Mouse (Mus musculus) limb, embryonic 13.5 days (tissue): ENCODE results near the gene Tnnt3. TPM values are rescaled to one million over a fixed set of nuclear protein-coding genes. Genes with fewer than 3 reads are reported as not detected.

Experiments used
- ATAC-seq: fragments of 200-750 bp; cut with Nextera tagmentation; 2 replicates; pipeline ENCODE4 v1.8.0; 2017; ENCODE audit warnings: low read depth, moderate number of reproducible peaks, moderate TSS enrichment; ENCODE audit not compliant: low FRiP score
- H3K27ac ChIP-seq: fragments of 300-500 bp; sonication (generic); 2 replicates; pipeline ENCODE4 v1.5.1; 2015; ENCODE audit warnings: inconsistent platforms, mild to moderate bottlenecking, moderate library complexity
- H3K27me3 ChIP-seq: fragments of 300-500 bp; sonication (generic); 2 replicates; pipeline ENCODE4 v1.6.1; 2015; ENCODE audit warnings: mild to moderate bottlenecking, inconsistent platforms
- H3K36me3 ChIP-seq: fragments of 300-500 bp; sonication (generic); 2 replicates; pipeline ENCODE4 v1.6.1; 2015; ENCODE audit warnings: inconsistent platforms, mild to moderate bottlenecking, moderate library complexity
- H3K4me1 ChIP-seq: fragments of 300-500 bp; sonication (generic); 2 replicates; pipeline ENCODE4 v1.6.1; 2015; ENCODE audit warnings: inconsistent platforms
- H3K4me2 ChIP-seq: fragments of 300-500 bp; sonication (generic); replicated peaks from 2 replicates; pipeline ENCODE4 v1.6.1; 2015; ENCODE audit warnings: inconsistent platforms, mild to moderate bottlenecking, moderate library complexity
- H3K4me3 ChIP-seq: fragments of 300-500 bp; sonication (generic); 2 replicates; pipeline ENCODE4 v1.5.1; 2015; ENCODE audit warnings: moderate library complexity, mild to moderate bottlenecking, inconsistent platforms
- H3K9ac ChIP-seq: fragments of 300-500 bp; sonication (generic); 2 replicates; pipeline ENCODE4 v1.6.1; 2015; ENCODE audit warnings: mild to moderate bottlenecking, inconsistent platforms
- H3K9me3 ChIP-seq: fragments of 300-500 bp; sonication (generic); 2 replicates; pipeline ENCODE4 v1.6.1; 2016; ENCODE audit warnings: inconsistent platforms
- WGBS: fragments of 180-500 bp; shearing (Covaris S2); methylation state at CpG from one replicate; pipeline ENCODE4 v1.1.7; 2015; 5-methylcytosine and 5-hydroxymethylcytosine counted together
- polyA plus RNA-seq: library from polyadenylated mRNA; unstranded; fragments of >200 nt; fragmentation: Nextera tagmentation; extraction: Ambion mirVana; gene quantifications from 2 replicates; pipeline ENCODE4 v1.2.1, GENCODE M21; 2015

The Tnnt3 gene
- polyA plus RNA-seq, 1 experiment from 2014 or later, result 60.9 TPM

DNA sequence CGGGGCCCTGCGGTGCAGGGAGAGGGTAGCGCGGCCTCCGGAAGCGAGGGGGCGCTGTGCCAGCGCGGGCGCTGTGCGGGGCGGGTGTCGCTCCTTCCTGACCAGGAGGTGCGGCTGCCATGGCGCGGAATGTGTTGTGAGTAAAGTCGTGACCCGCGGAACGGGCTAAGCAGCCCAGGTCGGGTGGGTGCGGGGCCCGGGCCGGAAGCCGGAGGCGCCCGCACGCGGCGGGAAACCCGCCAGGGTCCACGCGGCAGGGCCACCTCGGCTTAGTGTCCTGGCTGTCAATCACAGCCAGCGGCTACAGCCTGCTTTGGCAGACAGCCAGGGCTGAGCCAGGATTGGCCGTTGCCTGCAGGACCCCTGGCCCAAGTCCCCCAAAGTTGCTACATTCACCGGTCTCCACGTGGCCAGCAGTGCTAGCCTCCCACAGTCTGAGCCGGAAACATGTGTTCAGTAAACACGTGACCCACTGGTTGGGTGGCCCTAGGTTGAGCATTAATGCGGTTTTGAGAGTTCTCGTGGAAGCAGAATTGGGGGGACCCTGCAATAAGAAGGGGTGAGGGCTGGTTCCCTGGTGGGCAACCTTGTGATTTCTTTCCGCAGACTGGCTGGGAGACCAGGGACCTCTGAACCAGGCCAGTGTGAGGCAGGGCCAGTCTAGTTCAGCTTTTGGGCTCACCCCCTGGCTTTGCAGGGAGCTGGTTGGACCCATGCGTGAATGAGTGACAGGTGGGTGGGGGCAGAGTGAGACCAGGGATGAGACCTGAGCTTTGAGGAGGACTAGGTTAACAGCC, 34.6 kb downstream of the Tnnt3 start:
- H3K9ac ChIP-seq, result peak overlapping the region; percentile 83
- H3K27me3 ChIP-seq, result no peaks in the 10 kb centered on the region
- H3K4me1 ChIP-seq, result peaks cover 79% of the 10 kb centered on the region
- H3K27ac ChIP-seq, result peak overlapping the region; percentile 96
- peak overlapping the region; percentile 79 for H3K4me2 ChIP-seq
- no peaks in the 10 kb centered on the region for H3K36me3 ChIP-seq
- H3K4me3 ChIP-seq, result peak overlapping the region; percentile 58
- under 1% methylated on average over 44 of the region's 44 CpGs for WGBS
- no peaks in the 10 kb centered on the region for H3K9me3 ChIP-seq
- ATAC-seq, result peak; percentile 71

DNA sequence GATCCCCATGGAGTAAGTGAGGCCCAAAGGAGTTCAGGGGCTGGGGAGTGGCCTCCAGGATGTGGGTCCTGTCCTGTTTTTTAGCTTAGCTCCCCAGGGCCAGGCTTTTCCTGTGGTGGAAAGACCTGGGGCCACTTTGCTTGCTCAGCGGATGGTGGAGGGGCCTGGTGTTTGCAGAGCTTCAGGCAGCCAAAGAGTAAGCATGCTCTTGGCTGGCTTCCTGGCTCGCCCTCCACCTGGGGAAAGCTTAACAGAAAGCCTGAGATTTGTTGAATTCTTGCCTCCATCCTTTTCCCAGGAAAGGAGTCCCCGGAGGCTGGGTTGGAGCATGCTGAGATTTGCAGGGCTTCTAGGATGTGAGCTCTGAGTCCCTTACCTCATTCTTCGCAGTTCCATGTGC, 36.5 kb downstream of the Tnnt3 start:
- Histone ChIP-seq H3K9me3 (no peaks in the 10 kb centered on the region), H3K27ac (peak overlapping the region; percentile 96), H3K4me3 (no peak overlapping the region), H3K4me1 (peaks cover 81% of the 10 kb centered on the region), H3K27me3 (no peaks in the 10 kb centered on the region), H3K9ac (peak overlapping the region; percentile 19), H3K4me2 (peak overlapping the region; percentile 21; the same call in 1 of the 2 replicates), H3K36me3 (no peaks in the 10 kb centered on the region)
- WGBS, result 44% methylated on average over 4 of the region's 4 CpGs
- ATAC-seq, result no peak

DNA sequence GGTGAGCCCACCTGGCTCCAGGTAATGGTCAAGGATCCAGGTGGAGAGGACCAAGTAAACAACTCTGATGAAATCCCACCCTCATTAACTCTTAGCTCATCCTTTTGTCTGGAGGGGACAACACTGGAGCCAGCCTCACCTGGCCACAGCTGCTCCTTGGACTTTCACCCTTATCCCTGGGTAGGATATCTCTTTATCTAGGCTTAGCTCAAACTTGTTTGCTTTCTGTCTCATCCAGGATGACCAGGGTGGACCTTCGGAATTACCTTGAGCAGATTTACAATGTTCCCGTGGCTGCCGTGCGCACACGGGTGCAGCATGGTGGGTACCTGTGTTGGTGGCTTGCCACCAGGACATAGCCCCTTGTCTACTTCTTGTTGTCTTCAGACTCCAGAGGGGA, 37.2 kb downstream of the Tnnt3 start:
- WGBS, result 96% methylated on average over 5 of the region's 5 CpGs
- peaks cover 88% of the 10 kb centered on the region for H3K4me1 ChIP-seq
- H3K4me3 ChIP-seq, result no peak overlapping the region
- H3K27me3 ChIP-seq, result no peaks in the 10 kb centered on the region
- H3K36me3 ChIP-seq, result no peaks in the 10 kb centered on the region
- H3K9me3 ChIP-seq, result no peaks in the 10 kb centered on the region
- no peak overlapping the region for H3K4me2 ChIP-seq
- H3K9ac ChIP-seq, result no peak overlapping the region
- no peak for ATAC-seq
- peak overlapping the region; percentile 96 for H3K27ac ChIP-seq

DNA sequence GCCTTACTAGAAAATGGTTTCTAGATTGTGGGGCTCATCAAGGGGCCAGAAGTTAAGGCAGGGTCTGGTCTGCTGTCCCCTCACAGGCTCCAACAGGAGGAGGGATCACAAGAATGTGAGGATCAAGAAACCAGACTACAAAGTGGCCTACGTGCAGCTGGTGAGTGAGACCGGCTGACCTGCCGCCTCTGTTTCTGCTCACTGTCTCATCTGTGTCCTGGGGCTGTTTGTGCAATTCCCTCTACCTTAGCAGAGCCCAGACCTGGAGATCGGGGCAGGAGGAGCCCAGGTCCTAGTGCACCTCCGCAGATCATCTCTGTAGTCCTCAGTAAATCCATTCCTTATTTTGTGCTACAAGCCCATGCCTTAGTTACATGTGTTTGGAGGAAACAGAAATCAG, 38.5 kb downstream of the Tnnt3 start:
- Histone ChIP-seq H3K4me3 (no peak overlapping the region), H3K4me2 (no peak overlapping the region), H3K9ac (no peak overlapping the region), H3K27me3 (no peaks in the 10 kb centered on the region), H3K9me3 (no peaks in the 10 kb centered on the region), H3K27ac (peak overlapping the region; percentile 97), H3K4me1 (peaks cover 95% of the 10 kb centered on the region), H3K36me3 (0 out of 2 replicates have a peak, but pooled peaks cover 6% of the 10 kb centered on the region)
- no peak for ATAC-seq
- WGBS, result 24% methylated on average over 5 of the region's 5 CpGs

DNA sequence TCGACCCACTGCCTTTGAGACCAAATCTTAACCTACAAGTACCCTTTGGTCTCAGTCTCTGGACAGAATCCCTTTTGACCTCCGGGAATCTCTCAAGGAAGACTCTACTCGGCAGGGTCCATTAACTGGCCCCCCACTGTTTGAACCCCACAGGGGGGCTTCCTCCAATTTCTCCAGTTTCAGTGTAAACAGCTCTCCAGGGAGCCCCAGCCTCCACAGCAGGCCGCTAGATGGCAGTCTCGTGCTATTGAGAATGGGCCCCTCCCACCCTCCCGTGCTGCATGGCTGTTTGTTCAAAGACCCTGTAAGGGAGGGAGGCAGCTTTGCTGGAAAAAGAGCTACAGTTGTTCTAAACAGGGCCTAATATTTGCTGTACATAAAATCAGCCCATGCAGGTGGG, 39.2 kb downstream of the Tnnt3 start:
- Histone ChIP-seq H3K4me1 (peaks cover 95% of the 10 kb centered on the region), H3K9me3 (no peaks in the 10 kb centered on the region), H3K36me3 (0 out of 2 replicates have a peak, but pooled peaks cover 6% of the 10 kb centered on the region), H3K4me2 (peak overlapping the region; percentile 40), H3K9ac (no peak overlapping the region; the same call in 1 of the 2 replicates), H3K27ac (peak overlapping the region; percentile 97), H3K27me3 (no peaks in the 10 kb centered on the region), H3K4me3 (no peak overlapping the region)
- WGBS, result 2% methylated on average over 6 of the region's 6 CpGs
- ATAC-seq, result peak; percentile 64

DNA sequence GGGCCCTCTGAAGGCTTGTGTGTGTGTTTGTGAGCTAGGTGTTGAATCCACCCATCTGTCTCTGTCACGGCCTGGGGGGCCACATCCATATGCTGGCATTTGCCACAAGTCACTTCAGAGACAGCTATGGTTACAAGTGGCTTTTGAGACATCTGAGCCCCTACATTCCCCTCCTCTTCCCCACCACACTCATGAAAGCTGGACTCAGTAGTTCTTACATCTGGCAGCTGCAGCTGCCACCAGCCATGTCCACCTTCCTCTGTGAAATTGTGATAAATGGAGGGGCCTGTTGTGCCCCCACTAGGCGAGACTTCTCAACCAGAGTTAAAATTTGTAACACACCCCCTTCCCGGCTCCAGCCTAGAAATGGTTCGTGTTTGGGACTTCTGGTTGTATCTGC, 39.7 kb downstream of the Tnnt3 start:
- peak overlapping the region; percentile 52 for H3K9ac ChIP-seq
- 0 out of 2 replicates have a peak, but pooled peaks cover 6% of the 10 kb centered on the region for H3K36me3 ChIP-seq
- no peaks in the 10 kb centered on the region for H3K27me3 ChIP-seq
- H3K4me1 ChIP-seq, result peaks cover 95% of the 10 kb centered on the region
- peak overlapping the region; percentile 40 for H3K4me2 ChIP-seq
- WGBS, result 9% methylated on average over 4 of the region's 4 CpGs
- ATAC-seq, result peak; percentile 37; the same call in 1 of the 2 replicates
- H3K9me3 ChIP-seq, result no peaks in the 10 kb centered on the region
- H3K4me3 ChIP-seq, result no peak overlapping the region
- H3K27ac ChIP-seq, result peak overlapping the region; percentile 97

DNA sequence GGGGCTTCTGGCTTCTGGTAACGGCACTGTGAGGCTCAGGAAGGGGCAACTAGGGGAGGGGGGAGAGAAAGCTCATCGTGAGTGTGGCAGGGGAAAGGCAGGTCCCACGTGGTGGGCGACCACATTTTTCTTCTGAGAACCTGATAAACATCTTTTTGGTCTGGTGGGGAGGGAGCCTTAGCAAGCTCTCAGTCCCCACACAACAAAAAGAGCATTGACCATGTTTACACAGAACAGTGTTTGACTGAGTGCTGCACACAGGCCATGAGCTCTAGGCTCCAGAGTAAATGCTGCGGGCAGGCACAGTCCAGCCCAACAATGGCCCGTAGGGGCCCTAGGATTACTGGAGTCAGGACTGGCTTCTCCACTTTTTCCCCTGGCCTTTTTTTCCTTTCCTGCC, 40.1 kb downstream of the Tnnt3 start:
- Histone ChIP-seq H3K4me2 (peak overlapping the region; percentile 40), H3K36me3 (0 out of 2 replicates have a peak, but pooled peaks cover 6% of the 10 kb centered on the region), H3K27me3 (no peaks in the 10 kb centered on the region), H3K4me3 (no peak overlapping the region), H3K27ac (peak overlapping the region; percentile 97), H3K4me1 (peaks cover 95% of the 10 kb centered on the region), H3K9me3 (no peaks in the 10 kb centered on the region), H3K9ac (peak overlapping the region; percentile 52)
- 22% methylated on average over 6 of the region's 6 CpGs for WGBS
- ATAC-seq, result no peak

DNA sequence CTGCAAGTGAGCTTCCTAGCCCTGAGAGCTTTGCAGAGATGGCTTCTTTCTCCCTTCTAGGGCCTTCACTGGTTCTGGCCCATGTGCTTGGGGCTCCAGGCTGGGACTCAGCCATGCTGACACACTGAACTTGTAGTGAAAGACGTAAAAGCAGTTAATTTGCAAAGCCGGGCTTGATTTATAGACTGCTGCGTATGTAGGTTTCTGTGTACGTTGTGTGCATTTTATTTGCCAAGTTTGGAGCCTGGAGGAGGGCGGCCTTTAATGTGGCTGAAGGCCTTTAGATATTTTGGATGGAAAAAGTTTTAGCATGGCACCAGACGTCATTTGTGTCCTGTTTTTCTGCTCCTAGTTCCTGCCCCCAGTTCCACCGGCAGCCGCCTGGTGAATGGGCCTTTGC, 41.2 kb downstream of the Tnnt3 start:
- Histone ChIP-seq H3K36me3 (0 out of 2 replicates have a peak, but pooled peaks cover 6% of the 10 kb centered on the region), H3K27me3 (no peaks in the 10 kb centered on the region), H3K27ac (peak overlapping the region; percentile 97), H3K9me3 (no peaks in the 10 kb centered on the region), H3K4me1 (peaks cover 94% of the 10 kb centered on the region), H3K4me3 (no peak overlapping the region), H3K4me2 (peak overlapping the region; percentile 40; the same call in 1 of the 2 replicates), H3K9ac (0 out of 2 replicates have a peak overlapping the region, but pooled peaks have one; percentile 3)
- 12% methylated on average over 8 of the region's 8 CpGs for WGBS
- no peak for ATAC-seq

DNA sequence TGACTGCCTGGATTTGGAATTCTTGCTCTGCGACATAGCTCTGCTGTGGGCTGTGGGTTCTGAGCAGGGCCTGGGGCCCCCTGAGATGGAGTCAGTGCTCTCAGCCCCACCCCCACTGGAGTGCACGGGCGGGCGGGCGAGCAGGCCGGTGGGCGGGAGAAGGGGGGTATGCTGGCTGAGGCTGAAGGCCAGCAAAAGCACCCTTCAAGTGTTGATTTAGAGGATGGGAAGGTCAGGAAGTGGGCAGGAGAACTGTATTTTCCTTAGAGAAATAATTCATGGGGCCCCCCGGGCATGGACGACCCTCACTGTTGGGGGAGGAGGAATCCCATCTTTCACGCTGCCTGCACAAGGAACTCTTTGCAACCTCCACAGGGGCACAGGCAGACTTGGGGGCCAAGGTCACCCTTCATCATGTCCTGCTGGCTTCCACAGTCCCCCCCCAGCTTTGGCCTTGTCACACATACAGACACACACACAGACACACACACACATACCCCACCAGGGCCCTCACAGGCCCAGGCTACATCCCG, 44.2 kb downstream of the Tnnt3 start:
- peak overlapping the region; percentile 58 for H3K9ac ChIP-seq
- WGBS, result 10% methylated on average over 11 of the region's 11 CpGs

DNA sequence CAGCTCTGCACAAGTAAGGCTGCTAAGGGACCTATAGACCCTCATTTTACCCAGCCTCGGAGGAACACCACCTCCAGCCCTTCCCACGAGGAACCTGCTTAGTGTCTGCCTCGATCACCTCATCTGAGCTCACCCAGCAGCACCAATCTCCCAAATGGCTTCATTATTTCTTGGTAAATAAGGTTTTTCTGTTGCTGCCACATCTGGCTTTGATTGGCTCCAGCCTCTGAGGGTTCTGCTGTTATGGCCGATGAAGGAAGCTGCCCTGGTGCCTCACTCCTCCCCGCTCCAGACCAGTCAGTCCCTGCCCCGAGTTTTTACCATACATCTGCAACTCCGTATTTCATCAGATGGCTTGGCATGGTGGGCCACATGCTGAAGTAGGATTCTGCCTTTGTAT, 47.3 kb downstream of the Tnnt3 start:
- Histone ChIP-seq H3K9me3 (no peaks in the 10 kb centered on the region), H3K4me3 (no peak overlapping the region), H3K4me2 (no peak overlapping the region), H3K4me1 (peaks cover 98% of the 10 kb centered on the region), H3K9ac (0 out of 2 replicates have a peak overlapping the region, but pooled peaks have one; percentile 4), H3K27me3 (no peaks in the 10 kb centered on the region), H3K36me3 (0 out of 2 replicates have a peak, but pooled peaks cover 6% of the 10 kb centered on the region), H3K27ac (peak overlapping the region; percentile 99)
- no peak for ATAC-seq
- WGBS, result 22% methylated on average over 7 of the region's 7 CpGs

More for the DNA sequence above, 44.2 kb downstream of the Tnnt3 start:
- Histone ChIP-seq H3K9me3 (no peaks in the 10 kb centered on the region), H3K4me1 (peaks cover 99% of the 10 kb centered on the region), H3K36me3 (0 out of 2 replicates have a peak, but pooled peaks cover 6% of the 10 kb centered on the region), H3K27ac (peak overlapping the region; percentile 81), H3K27me3 (no peaks in the 10 kb centered on the region), H3K4me2 (peak overlapping the region; percentile 21), H3K4me3 (no peak overlapping the region)
- no peak for ATAC-seq

DNA sequence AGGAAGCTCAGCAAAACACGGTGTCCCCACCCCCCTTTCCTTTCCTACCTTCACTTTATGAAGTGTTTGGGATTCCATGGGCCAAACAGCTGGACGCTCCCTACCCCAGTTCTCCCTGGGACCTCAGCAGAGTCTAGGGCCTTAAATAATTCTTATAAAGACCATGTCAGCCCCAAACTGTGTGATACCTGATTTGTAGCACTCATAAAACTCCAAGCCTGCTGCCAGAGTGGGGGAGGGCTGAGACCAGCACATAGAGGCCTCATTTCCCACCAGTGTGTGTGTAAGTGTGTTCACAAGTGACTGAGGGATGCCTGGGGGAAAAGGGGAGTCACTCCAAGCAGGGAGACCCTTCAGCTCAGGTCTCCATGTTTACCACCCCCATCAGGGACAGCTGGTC, 49.2 kb downstream of the Tnnt3 start:
- no peaks in the 10 kb centered on the region for H3K27me3 ChIP-seq
- WGBS, result 7% methylated on average over 2 of the region's 2 CpGs
- H3K36me3 ChIP-seq, result no peaks in the 10 kb centered on the region
- H3K4me3 ChIP-seq, result no peak overlapping the region
- ATAC-seq, result peak; percentile 74
- peak overlapping the region; percentile 99 for H3K27ac ChIP-seq
- H3K4me1 ChIP-seq, result peaks cover 98% of the 10 kb centered on the region
- peak overlapping the region; percentile 31 for H3K4me2 ChIP-seq
- no peaks in the 10 kb centered on the region for H3K9me3 ChIP-seq
- H3K9ac ChIP-seq, result no peak overlapping the region

DNA sequence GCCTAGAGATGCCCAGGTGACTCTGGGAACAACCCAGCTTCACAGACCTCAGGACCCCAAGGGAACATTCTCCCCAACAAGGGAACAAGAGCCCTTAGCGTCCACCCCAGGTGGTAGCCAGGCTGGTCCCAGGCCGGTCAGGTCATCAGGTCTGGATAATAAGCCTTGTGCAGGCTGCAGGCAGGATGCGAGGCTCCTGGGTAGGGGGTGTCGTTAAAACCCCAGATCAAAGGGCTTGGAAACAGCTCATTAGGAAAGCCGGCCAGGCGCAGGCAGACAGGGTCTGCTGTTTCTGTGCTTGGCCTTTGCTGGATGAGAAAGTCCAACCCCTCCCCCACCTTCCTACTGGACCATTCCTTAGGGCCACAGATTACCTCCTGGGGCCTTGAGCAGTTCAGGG, 50.1 kb downstream of the Tnnt3 start:
- no peak overlapping the region for H3K4me3 ChIP-seq
- no peaks in the 10 kb centered on the region for H3K27me3 ChIP-seq
- peak overlapping the region; percentile 31; the same call in 1 of the 2 replicates for H3K9ac ChIP-seq
- H3K4me2 ChIP-seq, result 0 out of 2 replicates have a peak overlapping the region, but pooled peaks have one; percentile 3
- WGBS, result 17% methylated on average over 6 of the region's 6 CpGs
- peak overlapping the region; percentile 99 for H3K27ac ChIP-seq
- no peaks in the 10 kb centered on the region for H3K9me3 ChIP-seq
- H3K4me1 ChIP-seq, result peaks cover 98% of the 10 kb centered on the region
- no peak for ATAC-seq
- no peaks in the 10 kb centered on the region for H3K36me3 ChIP-seq
